Mouse (Mus musculus) A20 (cell line): ENCODE data around the gene Ctbs.
A peak's percentile ranks its signal among the peaks of the same experiment; 100 is the strongest.

ENCODE experiments used
- DNase-seq: peaks from one replicate; pipeline ENCODE4 v3.0.0-alpha.2; 2011; ENCODE audit warnings: low read depth, low spot score

The Ctbs gene

GRCm38 (mm10) chr3:146498989-146499388 lies 49.4 kb downstream of the Ctbs start:
- no peak for DNase-seq

GRCm38 (mm10) chr3:146499431-146500002 lies 49.9 kb downstream of the Ctbs start, which contains the start of the genes Spata1 and Gng5:
Gene Spata1 (minus strand): TSS chr3:146499753.
Gene Gng5 (plus strand): TSS chr3:146499807.
- DNase-seq: peak; percentile 93

- DNase-seq: peak; percentile 82
Observed at GRCm38 (mm10) chr3:146500003-146500809, 50.6 kb downstream of the Ctbs start.

GRCm38 (mm10) chr3:146500810-146501201 lies 51.2 kb downstream of the Ctbs start:
- DNase-seq: no peak

- no peak for DNase-seq
Observed at GRCm38 (mm10) chr3:146501601-146502123, 52.1 kb downstream of the Ctbs start.

- no peak for DNase-seq
Observed at GRCm38 (mm10) chr3:146506711-146507110, 57.1 kb downstream of the Ctbs start.
